Mouse (Mus musculus) left cerebral cortex, adult 2 months (tissue): ENCODE results near the gene Tnfrsf11a. TPM values are rescaled to one million over a fixed set of nuclear protein-coding genes. Genes with fewer than 3 reads are reported as not detected.

Source experiments
- DNase-seq, 2 experiments: peaks; one replicate each; pipeline ENCODE4 v3.0.0; 2021 to 2022; ENCODE audit warnings: low spot score in 2 of 2, mixed read lengths in 1 of 2; ENCODE audit errors: extremely low spot score in 1 of 2
- H3K27ac ChIP-seq: fragments of 200-600 bp; 2 replicates; pipeline ENCODE4 v1.8.1; 2022
- H3K4me3 ChIP-seq: fragments of 200-600 bp; 2 replicates; pipeline ENCODE4 v1.8.1; 2022
- CTCF ChIP-seq: fragments of 200-600 bp; IDR thresholded peaks from 2 replicates; pipeline ENCODE4 v1.8.1; 2022; ENCODE audit warnings: antibody characterized with exemption, mild to moderate bottlenecking, moderate library complexity
- intact Hi-C: fragments of 180-260 bp; cut with DNase I; formaldehyde crosslinking; loops from one replicate; pipeline ENCODE4 v1.15.1; 2025
- total RNA-seq, 2 experiments: library from RNA; stranded (reverse); gene quantifications; 2 replicates each; pipeline ENCODE4 v1.2.3; 2021

The Tnfrsf11a gene
- total RNA-seq, 2 experiments from 2014 or later = 8.3 to 9.7 TPM

- Histone ChIP-seq H3K27ac (no peak overlapping the region), H3K4me3 (no peak overlapping the region)
- DNase-seq = no peak
- no peak for TF ChIP-seq CTCF
- intact Hi-C loops = no loop called here
Observed at GRCm38 (mm10) chr1:105814402-105815270, 34.1 kb downstream of the Tnfrsf11a start.

- no peak for DNase-seq
- Histone ChIP-seq H3K4me3 (no peak overlapping the region), H3K27ac (no peak overlapping the region)
- intact Hi-C loops = no loop called here
- no peak for TF ChIP-seq CTCF
Observed at GRCm38 (mm10) chr1:105815310-105815709, 34.8 kb downstream of the Tnfrsf11a start.

GRCm38 (mm10) chr1:105815736-105816135, 35.2 kb downstream of the Tnfrsf11a start:
- intact Hi-C loops = no loop called here
- DNase-seq = no peak
- no peak for TF ChIP-seq CTCF

GRCm38 (mm10) chr1:105819031-105819430, 38.5 kb downstream of the Tnfrsf11a start:
- Histone ChIP-seq H3K27ac (no peak overlapping the region), H3K4me3 (no peak overlapping the region)
- no peak for DNase-seq
- TF ChIP-seq CTCF = no peak
- intact Hi-C loops = no loop called here

More at GRCm38 (mm10) chr1:105815736-105816135, 35.2 kb downstream of the Tnfrsf11a start:
- H3K27ac ChIP-seq = no peak overlapping the region
- no peak overlapping the region for H3K4me3 ChIP-seq

GRCm38 (mm10) chr1:105819740-105820139, 39.2 kb downstream of the Tnfrsf11a start:
- no peak overlapping the region for H3K27ac ChIP-seq
- H3K4me3 ChIP-seq = no peak overlapping the region
- TF ChIP-seq CTCF = no peak
- DNase-seq = no peak
- intact Hi-C loops = no loop called here

- intact Hi-C loops = no loop called here
- no peak for DNase-seq
- H3K27ac ChIP-seq = no peak overlapping the region
- TF ChIP-seq CTCF = no peak
- no peak overlapping the region for H3K4me3 ChIP-seq
Observed at GRCm38 (mm10) chr1:105824356-105824755, 43.8 kb downstream of the Tnfrsf11a start.

- TF ChIP-seq CTCF = no peak
- no peak for DNase-seq
Observed at GRCm38 (mm10) chr1:105824980-105825379, 44.5 kb downstream of the Tnfrsf11a start.

GRCm38 (mm10) chr1:105827374-105827773, 46.9 kb downstream of the Tnfrsf11a start:
- no peak overlapping the region for H3K27ac ChIP-seq
- TF ChIP-seq CTCF = no peak
- no peak for DNase-seq
- no peak overlapping the region for H3K4me3 ChIP-seq
- intact Hi-C loops = no loop called here

More at GRCm38 (mm10) chr1:105824980-105825379, 44.5 kb downstream of the Tnfrsf11a start:
- H3K4me3 ChIP-seq = no peak overlapping the region
- H3K27ac ChIP-seq = no peak overlapping the region
- intact Hi-C loops = no loop called here

- DNase-seq = no peak
- TF ChIP-seq CTCF = no peak
- intact Hi-C loops = no loop called here
Observed at GRCm38 (mm10) chr1:105827786-105828345, 47.3 kb downstream of the Tnfrsf11a start.

GRCm38 (mm10) chr1:105829171-105829570, 48.7 kb downstream of the Tnfrsf11a start:
- Histone ChIP-seq H3K4me3 (no peak overlapping the region), H3K27ac (no peak overlapping the region)
- DNase-seq = no peak
- no peak for TF ChIP-seq CTCF
- intact Hi-C loops = no loop called here

More at GRCm38 (mm10) chr1:105827786-105828345, 47.3 kb downstream of the Tnfrsf11a start:
- no peak overlapping the region for H3K4me3 ChIP-seq
- H3K27ac ChIP-seq = no peak overlapping the region

- H3K27ac ChIP-seq = peak overlapping the region; percentile 36; the same call in 1 of the 2 replicates
- intact Hi-C loops = no loop called here
Observed at GRCm38 (mm10) chr1:105832784-105833183, 52.3 kb downstream of the Tnfrsf11a start.

GRCm38 (mm10) chr1:105842950-105843349, 62.4 kb downstream of the Tnfrsf11a start:
- TF ChIP-seq CTCF = no peak
- no peak overlapping the region for H3K27ac ChIP-seq
- DNase-seq = no peak
- no peak overlapping the region for H3K4me3 ChIP-seq
- intact Hi-C loops = no loop called here

More at GRCm38 (mm10) chr1:105832784-105833183, 52.3 kb downstream of the Tnfrsf11a start:
- no peak overlapping the region for H3K4me3 ChIP-seq
- no peak for DNase-seq
- no peak for TF ChIP-seq CTCF
